Mouse (Mus musculus) heart, embryonic 16.5 days (tissue): ENCODE measurements around the gene Hdac4. TPM values are rescaled to one million over a fixed set of nuclear protein-coding genes. Genes with fewer than 3 reads are reported as not detected.

Source experiments
- ATAC-seq: fragments of 200-750 bp; cut with Nextera tagmentation; replicated peaks from 2 replicates; pipeline ENCODE4 v1.8.0; 2017; ENCODE audit warnings: moderate number of reproducible peaks; ENCODE audit not compliant: insufficient read depth, low FRiP score; ENCODE audit errors: extremely low read depth
- H3K27ac ChIP-seq: fragments of 300-500 bp; sonication (generic); 2 replicates; pipeline ENCODE4 v1.5.1; 2014; ENCODE audit warnings: mild to moderate bottlenecking, low read length, control low read depth, moderate library complexity
- H3K27me3 ChIP-seq: fragments of 300-500 bp; sonication (generic); 2 replicates; pipeline ENCODE4 v1.6.1; 2014; ENCODE audit warnings: low read length, mixed read lengths; ENCODE audit not compliant: control insufficient read depth, insufficient read depth
- H3K36me3 ChIP-seq: fragments of 300-500 bp; sonication (generic); 2 replicates; pipeline ENCODE4 v1.6.1; 2014; ENCODE audit not compliant: control insufficient read depth, insufficient read depth
- H3K4me1 ChIP-seq: fragments of 300-500 bp; sonication (generic); 2 replicates; pipeline ENCODE4 v1.6.1; 2014; ENCODE audit warnings: low read length, mixed read lengths; ENCODE audit not compliant: control insufficient read depth, insufficient read depth
- H3K4me2 ChIP-seq: fragments of 300-500 bp; sonication (generic); 2 replicates; pipeline ENCODE4 v1.6.1; 2014; ENCODE audit warnings: low read depth, mild to moderate bottlenecking, control low read depth, low read length
- H3K4me3 ChIP-seq: fragments of 300-500 bp; sonication (generic); 2 replicates; pipeline ENCODE4 v1.5.1; 2014; ENCODE audit warnings: mild to moderate bottlenecking, control low read depth, low read length
- H3K9ac ChIP-seq: fragments of 300-500 bp; sonication (generic); 2 replicates; pipeline ENCODE4 v1.6.1; 2014; ENCODE audit warnings: low read length, control low read depth
- H3K9me3 ChIP-seq: fragments of 300-500 bp; sonication (generic); replicated peaks from 2 replicates; pipeline ENCODE4 v1.6.1; 2016; ENCODE audit warnings: low read length; ENCODE audit not compliant: control insufficient read depth
- WGBS: fragments of 180-500 bp; shearing (Covaris S2); extraction: QIAGEN DNeasy Blood & Tissue Kit; methylation state at CpG from one replicate; pipeline ENCODE4 v1.1.7; 2014; 5-methylcytosine and 5-hydroxymethylcytosine counted together
- polyA plus RNA-seq: library from polyadenylated mRNA; unstranded; fragments of >200 nt; fragmentation: Nextera tagmentation; extraction: Ambion mirVana; gene quantifications from 2 replicates; pipeline ENCODE4 v1.2.1, GENCODE M21; 2015

Gene Hdac4
- 13.1 and 18.1 TPM in 2 replicates for polyA plus RNA-seq

GRCm38 (mm10) chr1:92195360-92196149 is at the start of gene Hdac4:
Hdac4 (minus strand) TSS chr1:92195699.
- ATAC-seq, result peak; percentile 76
- Histone ChIP-seq H3K27me3 (no peaks in the 10 kb centered on the region), H3K4me1 (peaks cover 4% of the 10 kb centered on the region), H3K4me2 (no peak within 1 kb of the TSS), H3K9ac (no peak within 1 kb of the TSS), H3K9me3 (no peaks in the 10 kb centered on the region; the same call in 1 of the 2 replicates), H3K4me3 (no peak within 1 kb of the TSS), H3K27ac (no peak within 1 kb of the TSS), H3K36me3 (no peaks in the 10 kb centered on the region)
- WGBS, result 55% methylated on average over 13 of the region's 13 CpGs

GRCm38 (mm10) chr1:92243549-92243948 is 48.0 kb upstream of the Hdac4 start:
- Histone ChIP-seq H3K27ac (no peak overlapping the region), H3K9ac (no peak overlapping the region), H3K9me3 (no peaks in the 10 kb centered on the region), H3K27me3 (no peaks in the 10 kb centered on the region; the same call in 1 of the 2 replicates), H3K4me2 (no peak overlapping the region), H3K36me3 (no peaks in the 10 kb centered on the region), H3K4me3 (no peak overlapping the region), H3K4me1 (no peaks in the 10 kb centered on the region)
- 85% methylated on average over 8 of the region's 8 CpGs for WGBS
- ATAC-seq, result no peak

GRCm38 (mm10) chr1:92240072-92240471 is 44.6 kb upstream of the Hdac4 start:
- H3K4me3 ChIP-seq, result no peak overlapping the region
- no peaks in the 10 kb centered on the region for H3K36me3 ChIP-seq
- WGBS, result 85% methylated on average over 4 of the region's 4 CpGs
- H3K4me2 ChIP-seq, result no peak overlapping the region
- H3K27ac ChIP-seq, result no peak overlapping the region
- H3K4me1 ChIP-seq, result no peaks in the 10 kb centered on the region
- no peaks in the 10 kb centered on the region for H3K9me3 ChIP-seq
- H3K27me3 ChIP-seq, result no peaks in the 10 kb centered on the region; the same call in 1 of the 2 replicates
- H3K9ac ChIP-seq, result no peak overlapping the region
- ATAC-seq, result no peak

DNA sequence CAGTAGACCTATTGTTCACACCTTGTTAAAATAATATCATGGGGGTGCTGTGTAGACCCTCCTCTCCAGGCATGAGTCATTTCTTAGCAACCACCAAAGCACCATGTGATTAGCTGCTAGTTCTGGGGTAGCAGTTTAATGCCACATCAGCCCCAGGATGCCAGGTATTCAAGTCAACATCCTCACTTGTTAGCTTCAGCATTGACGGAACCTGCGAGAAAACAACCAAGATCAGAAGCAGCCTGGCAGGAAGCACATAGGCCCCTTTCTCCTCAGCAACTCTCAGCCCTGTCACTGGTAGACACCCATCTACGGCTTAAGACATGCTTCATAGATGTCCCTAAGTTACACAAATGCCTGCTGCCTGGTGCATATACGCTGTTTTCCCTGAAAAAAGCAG is 40.1 kb upstream of the Hdac4 start:
- H3K27ac ChIP-seq, result no peak overlapping the region
- ATAC-seq, result no peak
- H3K4me3 ChIP-seq, result no peak overlapping the region
- H3K36me3 ChIP-seq, result no peaks in the 10 kb centered on the region
- H3K27me3 ChIP-seq, result no peaks in the 10 kb centered on the region
- H3K4me1 ChIP-seq, result no peaks in the 10 kb centered on the region
- no peaks in the 10 kb centered on the region for H3K9me3 ChIP-seq
- 81% methylated on average over 4 of the region's 4 CpGs for WGBS
- no peak overlapping the region for H3K9ac ChIP-seq
- no peak overlapping the region for H3K4me2 ChIP-seq

GRCm38 (mm10) chr1:92225297-92225696 is 29.8 kb upstream of the Hdac4 start:
- Histone ChIP-seq H3K4me2 (no peak overlapping the region), H3K9ac (no peak overlapping the region), H3K36me3 (no peaks in the 10 kb centered on the region), H3K4me3 (no peak overlapping the region), H3K27ac (no peak overlapping the region), H3K4me1 (no peaks in the 10 kb centered on the region), H3K9me3 (no peaks in the 10 kb centered on the region), H3K27me3 (no peaks in the 10 kb centered on the region)
- WGBS, result 58% methylated on average over 2 of the region's 2 CpGs
- ATAC-seq, result no peak

GRCm38 (mm10) chr1:92223956-92224891 is 28.7 kb upstream of the Hdac4 start:
- WGBS, result 55% methylated on average over 17 of the region's 17 CpGs
- no peaks in the 10 kb centered on the region for H3K27me3 ChIP-seq
- H3K36me3 ChIP-seq, result no peaks in the 10 kb centered on the region
- ATAC-seq, result no peak
- H3K4me3 ChIP-seq, result no peak overlapping the region
- no peak overlapping the region for H3K27ac ChIP-seq
- no peak overlapping the region for H3K9ac ChIP-seq
- H3K4me1 ChIP-seq, result no peaks in the 10 kb centered on the region
- no peaks in the 10 kb centered on the region for H3K9me3 ChIP-seq
- no peak overlapping the region for H3K4me2 ChIP-seq

DNA sequence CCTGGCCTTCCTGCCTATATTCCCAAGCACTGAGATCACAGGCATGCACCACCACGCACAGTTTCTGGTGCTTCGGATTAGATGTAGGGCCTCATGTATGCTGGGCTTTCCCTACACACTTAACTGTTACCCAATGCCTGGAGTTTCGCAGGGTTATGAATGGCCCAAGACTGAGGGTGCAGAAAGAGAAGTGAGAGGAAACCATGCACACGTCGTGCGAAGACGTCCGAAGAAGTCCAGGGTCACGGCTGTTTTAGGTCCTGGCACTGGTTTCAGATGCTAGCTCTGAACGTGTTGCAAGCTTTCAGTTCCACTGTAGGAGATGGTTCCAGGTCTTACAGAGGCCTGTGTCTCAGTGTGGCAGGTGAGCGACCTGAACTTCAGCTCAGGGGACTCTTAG is 21.2 kb upstream of the Hdac4 start:
- WGBS, result 82% methylated on average over 11 of the region's 11 CpGs
- Histone ChIP-seq H3K36me3 (no peaks in the 10 kb centered on the region), H3K4me3 (no peak overlapping the region), H3K9me3 (no peaks in the 10 kb centered on the region; the same call in 1 of the 2 replicates), H3K4me2 (no peak overlapping the region), H3K9ac (no peak overlapping the region), H3K27ac (no peak overlapping the region), H3K4me1 (peaks cover 25% of the 10 kb centered on the region), H3K27me3 (no peaks in the 10 kb centered on the region)
- no peak for ATAC-seq

DNA sequence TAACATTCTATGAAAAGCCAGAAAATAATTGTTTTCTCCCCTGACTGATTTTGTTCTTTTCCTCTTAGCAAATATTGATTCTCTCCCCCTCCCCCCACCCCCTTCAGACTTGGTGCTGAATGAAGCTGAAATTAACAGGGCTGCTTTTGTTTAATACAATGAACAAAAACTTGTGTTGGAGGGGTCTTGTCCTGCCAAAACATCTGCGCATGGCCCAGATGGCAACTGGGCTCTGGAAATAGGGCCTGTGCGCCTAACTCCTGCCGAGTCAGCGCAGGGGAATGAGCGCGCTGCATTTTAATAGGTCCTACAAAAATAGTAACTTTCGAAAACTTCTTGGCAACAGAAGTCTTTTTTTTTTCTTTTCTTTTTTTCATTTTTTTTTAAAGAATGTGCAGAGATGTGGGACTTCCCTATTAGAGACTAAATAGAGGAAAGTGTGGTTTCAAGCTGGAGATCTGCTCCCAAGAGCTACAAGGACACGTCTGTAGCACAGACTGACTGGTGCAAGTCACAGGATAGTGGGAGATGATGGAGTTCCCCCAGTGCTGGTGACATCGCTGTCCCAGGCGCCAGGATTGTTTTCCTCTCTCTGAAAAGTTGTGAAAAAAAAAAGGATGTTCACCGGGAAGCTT is 20.6 kb upstream of the Hdac4 start:
- Histone ChIP-seq H3K4me1 (peaks cover 27% of the 10 kb centered on the region), H3K27ac (no peak overlapping the region), H3K36me3 (no peaks in the 10 kb centered on the region), H3K9me3 (no peaks in the 10 kb centered on the region; the same call in 1 of the 2 replicates), H3K27me3 (no peaks in the 10 kb centered on the region), H3K4me2 (no peak overlapping the region), H3K4me3 (no peak overlapping the region), H3K9ac (no peak overlapping the region)
- 70% methylated on average over 11 of the region's 11 CpGs for WGBS
- ATAC-seq, result no peak
